Mouse (Mus musculus) stomach, embryonic 14.5 days (tissue): ENCODE measurements around the gene Gss. TPM values are rescaled to one million over a fixed set of nuclear protein-coding genes. Genes with fewer than 3 reads are reported as not detected.

Source experiments
- ATAC-seq: fragments of 200-750 bp; cut with Nextera tagmentation; 2 replicates; pipeline ENCODE4 v1.8.0; 2017; ENCODE audit warnings: low read depth, moderate TSS enrichment; ENCODE audit not compliant: insufficient number of reproducible peaks, insufficient read depth, low FRiP score
- H3K27ac ChIP-seq: fragments of 300-500 bp; sonication (generic); 2 replicates; pipeline ENCODE4 v1.5.1; 2014; ENCODE audit warnings: mild to moderate bottlenecking, low read length, moderate library complexity, mixed read lengths
- H3K27me3 ChIP-seq: fragments of 300-500 bp; sonication (generic); 2 replicates; pipeline ENCODE4 v1.6.1; 2014; ENCODE audit warnings: low read length, control low read depth, mixed read lengths; ENCODE audit not compliant: control insufficient read depth, insufficient read depth
- H3K36me3 ChIP-seq: fragments of 300-500 bp; sonication (generic); 2 replicates; pipeline ENCODE4 v1.6.1; 2014; ENCODE audit warnings: mild to moderate bottlenecking, control low read depth, low read length, moderate library complexity, mixed read lengths; ENCODE audit not compliant: control insufficient read depth, insufficient read depth
- H3K4me1 ChIP-seq: fragments of 300-500 bp; sonication (generic); 2 replicates; pipeline ENCODE4 v1.6.1; 2014; ENCODE audit warnings: low read length, control low read depth, mixed read lengths; ENCODE audit not compliant: control insufficient read depth, insufficient read depth
- H3K4me2 ChIP-seq: fragments of 300-500 bp; sonication (generic); replicated peaks from 2 replicates; pipeline ENCODE4 v1.6.1; 2014; ENCODE audit warnings: low read depth, low read length, control low read depth
- H3K4me3 ChIP-seq: fragments of 300-500 bp; sonication (generic); 2 replicates; pipeline ENCODE4 v1.5.1; 2014; ENCODE audit warnings: low read depth, low read length, control low read depth
- H3K9ac ChIP-seq: fragments of 300-500 bp; sonication (generic); replicated peaks from 2 replicates; pipeline ENCODE4 v1.6.1; 2014; ENCODE audit warnings: low read depth, mild to moderate bottlenecking, control low read depth, low read length, moderate library complexity, mixed read lengths
- H3K9me3 ChIP-seq: fragments of 300-500 bp; sonication (generic); 2 replicates; pipeline ENCODE4 v1.6.1; 2016; ENCODE audit warnings: low read depth, low read length, control low read depth; ENCODE audit not compliant: control insufficient read depth
- WGBS: fragments of 180-500 bp; shearing (Covaris S2); extraction: QIAGEN DNeasy Blood & Tissue Kit; methylation state at CpG from one replicate; pipeline ENCODE4 v1.1.7; 2014; 5-methylcytosine and 5-hydroxymethylcytosine counted together
- polyA plus RNA-seq: library from polyadenylated mRNA; unstranded; fragments of >200 nt; fragmentation: Nextera tagmentation; extraction: Ambion mirVana; gene quantifications from 2 replicates; pipeline ENCODE4 v1.2.1, GENCODE M21; 2014

The Gss gene
- polyA plus RNA-seq, 1 experiment from 2014 or later, result 26.1 TPM

GRCm38 (mm10) chr2:155589521-155589920 is 3.1 kb downstream of the Gss start:
- no peaks in the 10 kb centered on the region for H3K9me3 ChIP-seq
- peaks cover 6% of the 10 kb centered on the region; the same call in 1 of the 2 replicates for H3K4me1 ChIP-seq
- no peak for ATAC-seq
- H3K27me3 ChIP-seq, result no peaks in the 10 kb centered on the region
- no peaks in the 10 kb centered on the region for H3K36me3 ChIP-seq
- no peak overlapping the region for H3K4me2 ChIP-seq
- no peak overlapping the region for H3K9ac ChIP-seq
- no peak overlapping the region for H3K27ac ChIP-seq
- 78% methylated on average over 6 of the region's 6 CpGs for WGBS
- no peak overlapping the region for H3K4me3 ChIP-seq

- no peak for ATAC-seq
- H3K27me3 ChIP-seq, result no peaks in the 10 kb centered on the region
- 77% methylated on average over 3 of the region's 3 CpGs for WGBS
- no peaks in the 10 kb centered on the region for H3K9me3 ChIP-seq
- H3K9ac ChIP-seq, result no peak overlapping the region
- no peak overlapping the region for H3K4me3 ChIP-seq
- no peak overlapping the region for H3K4me2 ChIP-seq
- H3K27ac ChIP-seq, result no peak overlapping the region
- no peaks in the 10 kb centered on the region for H3K36me3 ChIP-seq
- peaks cover 6% of the 10 kb centered on the region; the same call in 1 of the 2 replicates for H3K4me1 ChIP-seq
These were observed 4.5 kb downstream of the Gss start for GRCm38 (mm10) chr2:155588136-155588535.

- H3K27ac ChIP-seq, result no peak overlapping the region
- no peaks in the 10 kb centered on the region for H3K9me3 ChIP-seq
- no peaks in the 10 kb centered on the region for H3K27me3 ChIP-seq
- no peaks in the 10 kb centered on the region for H3K4me1 ChIP-seq
- WGBS, result 72% methylated on average over 10 of the region's 10 CpGs
- ATAC-seq, result no peak
- H3K4me3 ChIP-seq, result no peak overlapping the region
- H3K9ac ChIP-seq, result no peak overlapping the region
- no peak overlapping the region for H3K4me2 ChIP-seq
- H3K36me3 ChIP-seq, result no peaks in the 10 kb centered on the region
These were observed 7.1 kb downstream of the Gss start for GRCm38 (mm10) chr2:155585486-155585885.

- H3K36me3 ChIP-seq, result no peaks in the 10 kb centered on the region
- no peaks in the 10 kb centered on the region for H3K9me3 ChIP-seq
- no peak for ATAC-seq
- no peaks in the 10 kb centered on the region for H3K4me1 ChIP-seq
- H3K4me3 ChIP-seq, result no peak overlapping the region
- H3K4me2 ChIP-seq, result no peak overlapping the region
- no peak overlapping the region for H3K9ac ChIP-seq
- H3K27me3 ChIP-seq, result no peaks in the 10 kb centered on the region
- no peak overlapping the region for H3K27ac ChIP-seq
- WGBS, result 85% methylated on average over 9 of the region's 9 CpGs
These were observed 7.5 kb downstream of the Gss start for GRCm38 (mm10) chr2:155585082-155585481.

GRCm38 (mm10) chr2:155583927-155584530 is 8.6 kb downstream of the Gss start:
- no peaks in the 10 kb centered on the region for H3K4me1 ChIP-seq
- H3K9me3 ChIP-seq, result no peaks in the 10 kb centered on the region
- no peak overlapping the region for H3K4me3 ChIP-seq
- H3K27ac ChIP-seq, result no peak overlapping the region
- no peaks in the 10 kb centered on the region for H3K36me3 ChIP-seq
- WGBS, result 45% methylated on average over 5 of the region's 5 CpGs
- no peaks in the 10 kb centered on the region for H3K27me3 ChIP-seq
- no peak overlapping the region for H3K9ac ChIP-seq
- ATAC-seq, result no peak
- H3K4me2 ChIP-seq, result no peak overlapping the region

- Histone ChIP-seq H3K36me3 (no peaks in the 10 kb centered on the region), H3K4me2 (no peak overlapping the region), H3K27me3 (no peaks in the 10 kb centered on the region), H3K4me1 (no peaks in the 10 kb centered on the region), H3K4me3 (no peak overlapping the region), H3K9ac (no peak overlapping the region), H3K9me3 (no peaks in the 10 kb centered on the region), H3K27ac (no peak overlapping the region)
- WGBS, result 84% methylated on average over 5 of the region's 5 CpGs
- ATAC-seq, result no peak
These were observed 9.6 kb downstream of the Gss start for GRCm38 (mm10) chr2:155582996-155583395.

GRCm38 (mm10) chr2:155582384-155582995 is 10.1 kb downstream of the Gss start:
- H3K4me1 ChIP-seq, result no peaks in the 10 kb centered on the region
- no peak overlapping the region for H3K27ac ChIP-seq
- H3K4me3 ChIP-seq, result no peak overlapping the region
- no peaks in the 10 kb centered on the region for H3K9me3 ChIP-seq
- H3K4me2 ChIP-seq, result no peak overlapping the region
- WGBS, result 73% methylated on average over 4 of the region's 4 CpGs
- no peak for ATAC-seq
- no peaks in the 10 kb centered on the region for H3K27me3 ChIP-seq
- H3K36me3 ChIP-seq, result no peaks in the 10 kb centered on the region
- no peak overlapping the region for H3K9ac ChIP-seq

- H3K4me2 ChIP-seq, result no peak overlapping the region
- H3K27me3 ChIP-seq, result no peaks in the 10 kb centered on the region
- no peaks in the 10 kb centered on the region for H3K9me3 ChIP-seq
- H3K4me1 ChIP-seq, result no peaks in the 10 kb centered on the region
- no peak overlapping the region for H3K9ac ChIP-seq
- no peak for ATAC-seq
- WGBS, result 91% methylated on average over 3 of the region's 3 CpGs
- H3K36me3 ChIP-seq, result no peaks in the 10 kb centered on the region
- no peak overlapping the region for H3K4me3 ChIP-seq
- H3K27ac ChIP-seq, result no peak overlapping the region
These were observed 12.3 kb downstream of the Gss start for GRCm38 (mm10) chr2:155580331-155580730.

- no peak for ATAC-seq
- WGBS, result 80% methylated on average over 9 of the region's 9 CpGs
These were observed 16.0 kb downstream of the Gss start for GRCm38 (mm10) chr2:155576656-155577055.

More at GRCm38 (mm10) chr2:155576656-155577055, 16.0 kb downstream of the Gss start:
- H3K27ac ChIP-seq, result no peak overlapping the region
- no peaks in the 10 kb centered on the region for H3K4me1 ChIP-seq
- no peaks in the 10 kb centered on the region for H3K9me3 ChIP-seq
- H3K36me3 ChIP-seq, result no peaks in the 10 kb centered on the region
- H3K9ac ChIP-seq, result no peak overlapping the region
- H3K27me3 ChIP-seq, result no peaks in the 10 kb centered on the region
- no peak overlapping the region for H3K4me3 ChIP-seq
- no peak overlapping the region for H3K4me2 ChIP-seq
